ENCODE assay signal across 25 mouse cellular contexts in genomic region chr6:100592991-100593390, GRCm38 (mm10).
A peak's percentile ranks its signal among the peaks of the same experiment; 100 is the strongest.
DNase-seq lines count a peak whose midpoint lies in the region; ATAC-seq and TF ChIP-seq lines count a peak whose summit lies in the region.
"Had no signal": no experiment of that assay in that cellular context is flagged by ENCODE, and none has a peak within 500 bp of the region (broad histone marks: within the 10 kb centered on the region; RNA-seq: fewer than 3 reads in every experiment).

No protein-coding gene starts in this region.

- TF ChIP-seq CTCF in forebrain, postnatal 0 days (IDR thresholded peaks at IDR 0.05; ENCODE audit: low read depth), result no peak

- no peak overlapping the region for H3K4me3 ChIP-seq in forebrain, embryonic 10.5 days
- H3K4me3 ChIP-seq in forebrain, postnatal 0 days (ENCODE audit: low read depth, low read length), result no peak overlapping the region
- H3K4me3 ChIP-seq in midbrain, embryonic 11.5 days (ENCODE audit: low read depth, low read length), result no peak overlapping the region
- H3K4me3 ChIP-seq in midbrain, embryonic 14.5 days (replicated peaks; ENCODE audit: low read depth, low read length), result no peak overlapping the region
- no peak overlapping the region for H3K4me3 ChIP-seq in limb, embryonic 10.5 days
- H3K4me3 ChIP-seq: embryonic facial prominence, embryonic 12.5 days; hindbrain, embryonic 13.5 days; limb, embryonic 15.5 days; liver, embryonic 13.5 days; megakaryocyte, embryonic 14.5 days; midbrain, embryonic 13.5 days had no signal

- no peaks in the 10 kb centered on the region for H3K27me3 ChIP-seq in forebrain, embryonic 10.5 days (ENCODE audit: poor library complexity, severe bottlenecking)
- H3K27me3 ChIP-seq in forebrain, postnatal 0 days (ENCODE audit: insufficient read depth, low read length), result no peaks in the 10 kb centered on the region
- no peaks in the 10 kb centered on the region for H3K27me3 ChIP-seq in midbrain, embryonic 11.5 days (ENCODE audit: control insufficient read depth, insufficient read depth, low read length)
- H3K27me3 ChIP-seq in midbrain, embryonic 14.5 days (ENCODE audit: control insufficient read depth, insufficient read depth, low read length), result no peaks in the 10 kb centered on the region
- H3K27me3 ChIP-seq in limb, embryonic 10.5 days (ENCODE audit: low read depth, poor library complexity, severe bottlenecking), result no peaks in the 10 kb centered on the region
- H3K27me3 ChIP-seq: embryonic facial prominence, embryonic 12.5 days; hindbrain, embryonic 13.5 days; limb, embryonic 15.5 days; liver, embryonic 13.5 days; megakaryocyte, embryonic 14.5 days had no signal

- WGBS in forebrain, embryonic 10.5 days, result 75% methylated on average over 7 of the region's 7 CpGs
- WGBS in forebrain, postnatal 0 days, result 58% methylated on average over 7 of the region's 7 CpGs
- 46% methylated on average over 7 of the region's 7 CpGs for WGBS in midbrain, embryonic 11.5 days
- WGBS in midbrain, embryonic 14.5 days, result 31% methylated on average over 7 of the region's 7 CpGs
- WGBS in limb, embryonic 10.5 days, result 42% methylated on average over 7 of the region's 7 CpGs

- H3K4me1 ChIP-seq in forebrain, embryonic 10.5 days, result peaks cover 19% of the 10 kb centered on the region
- H3K4me1 ChIP-seq in forebrain, postnatal 0 days (ENCODE audit: insufficient read depth), result no peaks in the 10 kb centered on the region
- H3K4me1 ChIP-seq in midbrain, embryonic 11.5 days (ENCODE audit: control insufficient read depth, insufficient read depth, low read length), result peaks cover 7% of the 10 kb centered on the region
- H3K4me1 ChIP-seq in midbrain, embryonic 14.5 days (ENCODE audit: control insufficient read depth, insufficient read depth, low read length), result no peaks in the 10 kb centered on the region
- peaks cover 21% of the 10 kb centered on the region for H3K4me1 ChIP-seq in limb, embryonic 10.5 days
- H3K4me1 ChIP-seq: limb, embryonic 15.5 days; liver, embryonic 13.5 days had no signal

- ATAC-seq in forebrain, postnatal 0 days, result no peak
- no peak for ATAC-seq in midbrain, embryonic 11.5 days (ENCODE audit: low FRiP score)
- no peak for ATAC-seq in midbrain, embryonic 14.5 days (ENCODE audit: low FRiP score, low TSS enrichment)
- ATAC-seq: forebrain, embryonic 16.5 days; intestine, embryonic 16.5 days; lung, postnatal 0 days; midbrain, embryonic 13.5 days had no signal

- no peak overlapping the region for H3K4me2 ChIP-seq in forebrain, postnatal 0 days (ENCODE audit: low read depth)
- H3K4me2 ChIP-seq in midbrain, embryonic 11.5 days, result no peak overlapping the region
- no peak overlapping the region for H3K4me2 ChIP-seq in midbrain, embryonic 14.5 days (ENCODE audit: low read length)
- H3K4me2 ChIP-seq: embryonic facial prominence, embryonic 12.5 days; hindbrain, embryonic 13.5 days; limb, embryonic 15.5 days; liver, embryonic 13.5 days; midbrain, embryonic 13.5 days had no signal

- H3K9ac ChIP-seq in forebrain, postnatal 0 days, result no peak overlapping the region
- H3K9ac ChIP-seq in midbrain, embryonic 11.5 days (ENCODE audit: low read length), result no peak overlapping the region
- H3K9ac ChIP-seq in midbrain, embryonic 14.5 days (replicated peaks; ENCODE audit: low read length), result no peak overlapping the region
- H3K9ac ChIP-seq: embryonic facial prominence, embryonic 12.5 days; hindbrain, embryonic 13.5 days; limb, embryonic 15.5 days; liver, embryonic 13.5 days; midbrain, embryonic 13.5 days had no signal

- no peaks in the 10 kb centered on the region for H3K9me3 ChIP-seq in forebrain, embryonic 10.5 days
- H3K9me3 ChIP-seq in forebrain, postnatal 0 days (ENCODE audit: low read length), result no peaks in the 10 kb centered on the region
- no peaks in the 10 kb centered on the region for H3K9me3 ChIP-seq in midbrain, embryonic 11.5 days (ENCODE audit: control insufficient read depth, low read length)
- H3K9me3 ChIP-seq in midbrain, embryonic 14.5 days (ENCODE audit: control insufficient read depth, low read length), result no peaks in the 10 kb centered on the region
- no peaks in the 10 kb centered on the region for H3K9me3 ChIP-seq in limb, embryonic 10.5 days (replicated peaks)
- H3K9me3 ChIP-seq: embryonic facial prominence, embryonic 12.5 days; hindbrain, embryonic 13.5 days; limb, embryonic 15.5 days; liver, embryonic 13.5 days; megakaryocyte, embryonic 14.5 days; midbrain, embryonic 13.5 days had no signal

- H3K36me3 ChIP-seq in forebrain, embryonic 10.5 days (replicated peaks), result no peaks in the 10 kb centered on the region
- no peaks in the 10 kb centered on the region for H3K36me3 ChIP-seq in forebrain, postnatal 0 days (ENCODE audit: insufficient read depth)
- H3K36me3 ChIP-seq in midbrain, embryonic 11.5 days (ENCODE audit: control insufficient read depth, insufficient read depth, low read length), result no peaks in the 10 kb centered on the region
- no peaks in the 10 kb centered on the region for H3K36me3 ChIP-seq in midbrain, embryonic 14.5 days (ENCODE audit: control insufficient read depth, insufficient read depth, low read length)
- no peaks in the 10 kb centered on the region for H3K36me3 ChIP-seq in limb, embryonic 10.5 days
- H3K36me3 ChIP-seq: embryonic facial prominence, embryonic 12.5 days; hindbrain, embryonic 13.5 days; limb, embryonic 15.5 days; liver, embryonic 13.5 days; midbrain, embryonic 13.5 days had no signal

- no peak for DNase-seq in forebrain, embryonic 10.5 days (ENCODE audit: extremely low spot score, low spot score)
- no peak for DNase-seq in forebrain, postnatal 0 days
- peak; percentile 87 for DNase-seq in midbrain, embryonic 11.5 days (ENCODE audit: low spot score, missing footprints)
- no peak for DNase-seq in midbrain, embryonic 14.5 days
- no peak for DNase-seq in limb, embryonic 10.5 days (ENCODE audit: low spot score)
- no peak for DNase-seq in urinary bladder, postnatal 36 days (ENCODE audit: low spot score in 2 of 2)
- DNase-seq in kidney, adult 18-20 months, result no peak
- DNase-seq: adrenal gland, postnatal 25 days; cerebellum, adult 18-20 months; cerebellum, postnatal 10 days; gastrocnemius, postnatal 10 days; kidney, adult 9 months; kidney, postnatal 10 days; layer of hippocampus, adult 9-11 months; liver, embryonic 13.5 days; lung, adult 18-20 months; lung, postnatal 4 days had no signal

- 0 out of 2 replicates have a peak overlapping the region, but pooled peaks have one; percentile 65 for H3K27ac ChIP-seq in forebrain, embryonic 10.5 days
- no peak overlapping the region for H3K27ac ChIP-seq in forebrain, postnatal 0 days (ENCODE audit: low read depth, low read length)
- no peak overlapping the region for H3K27ac ChIP-seq in midbrain, embryonic 11.5 days (ENCODE audit: low read depth, low read length)
- H3K27ac ChIP-seq in midbrain, embryonic 14.5 days (replicated peaks; ENCODE audit: low read depth, low read length), result no peak overlapping the region
- peak overlapping the region; percentile 66; the same call in 1 of the 2 replicates for H3K27ac ChIP-seq in limb, embryonic 10.5 days
- H3K27ac ChIP-seq: embryonic facial prominence, embryonic 12.5 days; hindbrain, embryonic 13.5 days; limb, embryonic 15.5 days; liver, embryonic 13.5 days; midbrain, embryonic 13.5 days had no signal

Comparison
In these comparisons a context has a peak if more than half of its experiments do, and no peak if none do; other contexts are left out.
1. H3K27ac ChIP-seq: peak in forebrain, embryonic 10.5 days (single experiment) and limb, embryonic 10.5 days (single experiment); none in forebrain, postnatal 0 days (single experiment), midbrain, embryonic 11.5 days (single experiment) and midbrain, embryonic 14.5 days (single experiment).